Mouse (Mus musculus): ENCODE results near the gene Cacna1s.

The Cacna1s gene

GRCm38 (mm10) chr1:136116183-136116582, 63.6 kb downstream of the Cacna1s start:
- no peak for DNase-seq (ENCODE audit: extremely low read depth, low read depth, low spot score)

DNA sequence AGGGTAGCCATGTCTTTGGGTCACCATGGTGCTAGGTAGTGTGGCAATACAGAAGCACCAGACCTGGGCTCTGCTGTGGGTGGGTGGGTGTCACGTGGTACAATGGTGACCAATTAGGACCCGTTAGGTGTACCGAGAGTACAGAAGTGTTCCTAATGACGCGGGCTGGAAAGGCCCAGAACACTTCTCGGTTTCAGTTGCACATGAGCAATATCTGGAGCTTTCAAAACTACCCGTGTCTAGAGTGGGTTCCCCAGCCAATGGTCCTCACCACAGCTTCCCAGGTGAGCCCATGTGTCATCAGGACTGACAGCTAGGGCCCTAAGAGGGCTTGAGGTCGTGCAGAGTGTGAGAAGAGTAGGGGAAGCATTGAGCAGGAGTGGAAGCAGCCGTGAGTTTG, 64.5 kb downstream of the Cacna1s start:
- DNase-seq (ENCODE audit: extremely low read depth, low read depth, low spot score), result no peak

- DNase-seq (ENCODE audit: extremely low read depth, low read depth, low spot score), result no peak
Observed at GRCm38 (mm10) chr1:136118875-136119274, 66.3 kb downstream of the Cacna1s start.

DNA sequence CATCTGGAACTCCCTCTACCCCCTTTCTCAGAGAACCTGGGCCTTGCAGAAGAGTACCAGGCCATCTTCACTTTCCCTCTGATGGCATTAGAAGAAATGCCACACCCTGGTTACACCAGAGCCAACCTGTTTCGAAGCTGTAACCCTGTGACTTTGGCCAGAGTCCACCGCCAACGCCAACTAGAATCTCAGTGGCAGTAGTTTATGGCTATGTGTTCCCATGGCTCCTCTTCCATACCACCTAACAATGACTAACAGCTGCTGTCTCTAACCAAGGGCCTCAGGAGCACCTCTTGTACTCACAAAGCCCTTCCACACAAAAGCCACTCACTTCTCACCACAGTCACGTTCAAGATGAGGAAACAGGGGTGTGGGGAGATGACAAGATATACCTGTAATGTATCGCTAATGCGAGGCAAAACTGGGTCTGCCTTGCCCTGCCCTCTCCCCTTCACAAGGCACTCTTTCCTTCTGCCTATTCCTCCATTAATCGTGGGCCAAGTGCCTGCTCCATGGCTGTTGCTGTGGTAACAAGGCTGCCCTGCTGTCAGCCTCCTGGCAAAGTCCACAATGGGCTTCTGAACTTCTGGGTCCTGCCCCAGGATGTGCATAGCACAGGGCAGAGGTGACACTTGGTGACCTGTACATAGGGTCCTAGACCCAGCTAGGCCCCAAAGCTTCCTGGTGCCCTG, 67.2 kb downstream of the Cacna1s start:
- DNase-seq (ENCODE audit: extremely low read depth, low read depth, low spot score), result no peak

DNA sequence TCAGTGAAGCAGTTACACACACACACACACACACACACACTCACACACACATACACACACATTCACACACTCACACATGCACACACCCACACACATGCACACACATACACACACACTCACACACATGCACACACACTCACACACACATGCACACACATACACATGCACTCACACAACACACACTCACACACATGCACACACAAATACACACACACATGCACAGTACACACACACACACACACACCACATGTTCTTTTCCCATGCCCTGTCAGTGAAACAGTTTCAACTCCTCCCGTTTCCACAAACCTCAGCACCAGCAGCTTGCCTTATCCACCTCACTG, 67.7 kb downstream of the Cacna1s start:
- DNase-seq (ENCODE audit: extremely low read depth, low read depth, low spot score), result no peak

- no peak for DNase-seq (ENCODE audit: extremely low read depth, low read depth, low spot score)
Observed at GRCm38 (mm10) chr1:136120785-136121184, 68.2 kb downstream of the Cacna1s start.

DNA sequence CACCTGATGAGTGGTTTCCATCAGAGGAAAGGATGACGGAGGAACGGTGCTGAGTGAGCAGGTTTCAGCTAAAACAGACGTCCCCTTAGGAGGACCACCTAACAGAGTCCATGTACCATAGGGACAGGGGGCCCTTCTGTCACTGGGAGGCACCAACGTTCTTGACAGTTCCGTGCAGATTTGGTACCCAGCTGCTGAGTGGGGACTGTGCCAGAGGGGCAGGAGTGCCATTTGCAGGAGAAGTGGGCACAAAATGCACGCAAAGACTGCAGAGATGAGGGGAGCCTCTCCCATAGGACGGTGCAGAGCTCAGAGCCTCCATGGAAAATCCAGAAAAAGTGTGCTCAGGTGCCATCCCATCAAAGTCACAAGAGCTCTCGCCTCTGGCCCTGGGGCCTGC, 69.5 kb downstream of the Cacna1s start:
- no peak for DNase-seq (ENCODE audit: extremely low read depth, low read depth, low spot score)

DNA sequence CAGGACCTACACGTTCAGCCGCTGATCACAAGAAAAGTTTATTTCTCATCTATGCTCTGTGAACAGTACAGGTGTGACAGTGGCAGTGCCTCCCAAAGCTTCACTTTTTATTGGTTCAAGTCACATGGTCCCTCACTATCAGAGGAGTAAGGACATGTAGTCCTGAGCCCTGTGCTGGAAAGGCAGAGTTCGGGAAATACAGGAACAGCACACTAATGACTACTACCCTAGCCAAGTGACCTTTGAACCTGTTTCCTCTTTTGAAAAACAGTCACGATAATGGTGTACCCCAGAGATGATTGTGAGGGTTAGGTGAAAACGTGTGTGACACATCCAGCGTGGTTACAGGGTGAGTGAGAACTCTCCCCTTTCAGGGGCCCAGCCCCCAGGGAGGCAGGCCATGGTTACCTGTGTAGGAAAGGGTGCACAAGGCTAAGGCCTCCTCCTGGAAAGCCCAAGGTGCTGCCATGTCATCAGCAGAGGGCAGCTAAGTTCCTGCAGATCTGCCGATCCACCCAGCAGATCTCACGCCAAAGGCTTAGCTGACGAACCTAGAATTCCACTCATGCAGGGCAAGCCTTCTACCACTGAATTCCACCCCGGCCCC, 73.7 kb downstream of the Cacna1s start:
- DNase-seq (ENCODE audit: extremely low read depth, low read depth, low spot score), result no peak

- DNase-seq (ENCODE audit: extremely low read depth, low read depth, low spot score), result no peak
Observed at GRCm38 (mm10) chr1:136126895-136127294, 74.3 kb downstream of the Cacna1s start.

DNA sequence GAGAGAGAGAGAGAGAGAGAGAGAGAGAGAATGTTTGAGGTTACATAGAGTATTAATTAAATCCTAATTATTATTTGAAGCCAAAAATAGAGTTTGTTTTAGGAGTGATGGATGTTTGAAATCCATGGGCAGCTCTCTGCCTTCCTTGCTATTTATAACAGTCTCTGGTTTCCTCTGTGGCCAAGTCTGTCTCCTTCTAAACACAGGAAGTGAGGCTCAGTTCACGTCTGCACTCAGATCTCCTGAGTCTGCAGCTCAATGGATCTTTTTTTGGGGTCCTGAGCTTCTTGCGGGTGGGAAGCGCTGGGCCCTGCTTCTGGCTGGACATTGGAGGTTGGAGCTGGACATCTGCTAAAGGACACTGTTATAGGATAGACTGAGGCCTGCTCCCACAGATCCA, 75.3 kb downstream of the Cacna1s start:
- DNase-seq (ENCODE audit: extremely low read depth, low read depth, low spot score), result no peak

DNA sequence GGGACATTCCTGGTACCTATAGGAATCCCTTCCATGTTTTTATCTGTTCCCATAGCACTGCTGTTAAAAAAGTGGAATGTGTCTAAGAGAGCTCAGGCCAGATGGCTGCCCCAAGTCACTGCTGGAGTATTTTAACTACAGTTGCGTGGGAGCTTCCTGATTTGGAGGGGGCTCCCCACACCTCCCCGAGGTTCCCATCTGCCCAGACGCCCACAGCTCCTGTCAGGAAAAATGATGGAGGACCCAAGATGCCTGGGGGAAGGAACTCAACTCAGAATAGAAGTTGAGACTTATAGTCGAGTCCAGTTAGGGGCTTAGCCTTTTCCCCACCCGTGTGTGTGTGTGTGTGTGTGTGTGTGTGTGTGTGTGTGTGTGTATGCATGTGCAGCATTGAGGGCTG, 75.9 kb downstream of the Cacna1s start:
- DNase-seq (ENCODE audit: extremely low read depth, low read depth, low spot score), result no peak

DNA sequence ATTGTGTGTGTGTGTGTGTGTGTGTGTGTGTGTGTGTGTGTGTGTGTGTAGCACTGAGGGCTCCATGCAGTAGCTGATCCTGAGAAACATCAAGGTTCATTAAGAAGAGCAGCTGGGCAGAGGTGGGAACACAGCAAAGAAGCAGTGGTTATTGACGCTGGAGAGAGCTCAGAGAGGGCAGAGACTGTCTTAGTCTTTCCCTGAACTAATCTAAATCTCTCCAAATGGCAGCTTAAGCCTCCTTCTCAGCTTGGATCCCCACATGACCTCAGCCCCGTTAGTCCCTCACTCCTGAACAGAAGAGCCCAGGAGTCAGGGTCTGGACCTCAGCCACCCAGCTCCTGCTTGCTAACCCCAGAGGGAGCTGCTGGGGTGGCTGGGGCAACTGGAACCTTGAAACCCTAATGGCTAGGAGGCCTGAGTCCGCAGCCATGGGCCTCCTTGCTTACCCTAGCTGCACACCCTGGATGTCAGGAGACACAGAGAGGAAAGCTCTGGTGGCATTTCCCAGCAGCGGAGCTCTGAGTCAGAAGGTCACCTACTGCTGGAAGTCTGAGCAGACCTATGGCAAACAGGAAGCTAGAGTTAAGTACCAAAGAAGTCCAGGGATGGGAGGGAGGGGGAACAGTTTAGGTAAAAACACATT, 76.5 kb downstream of the Cacna1s start:
- no peak for DNase-seq (ENCODE audit: extremely low read depth, low read depth, low spot score)

GRCm38 (mm10) chr1:136130107-136130506, 77.6 kb downstream of the Cacna1s start:
- DNase-seq (ENCODE audit: extremely low read depth, low read depth, low spot score), result no peak

- no peak for DNase-seq (ENCODE audit: extremely low read depth, low read depth, low spot score)
Observed at GRCm38 (mm10) chr1:136130951-136131558, 78.5 kb downstream of the Cacna1s start, which contains the start of gene Kif21b. Kif21b (plus strand) TSS chr1:136131389.

- DNase-seq (ENCODE audit: extremely low read depth, low read depth, low spot score), result no peak
Observed at GRCm38 (mm10) chr1:136131603-136132291, 79.2 kb downstream of the Cacna1s start.

DNA sequence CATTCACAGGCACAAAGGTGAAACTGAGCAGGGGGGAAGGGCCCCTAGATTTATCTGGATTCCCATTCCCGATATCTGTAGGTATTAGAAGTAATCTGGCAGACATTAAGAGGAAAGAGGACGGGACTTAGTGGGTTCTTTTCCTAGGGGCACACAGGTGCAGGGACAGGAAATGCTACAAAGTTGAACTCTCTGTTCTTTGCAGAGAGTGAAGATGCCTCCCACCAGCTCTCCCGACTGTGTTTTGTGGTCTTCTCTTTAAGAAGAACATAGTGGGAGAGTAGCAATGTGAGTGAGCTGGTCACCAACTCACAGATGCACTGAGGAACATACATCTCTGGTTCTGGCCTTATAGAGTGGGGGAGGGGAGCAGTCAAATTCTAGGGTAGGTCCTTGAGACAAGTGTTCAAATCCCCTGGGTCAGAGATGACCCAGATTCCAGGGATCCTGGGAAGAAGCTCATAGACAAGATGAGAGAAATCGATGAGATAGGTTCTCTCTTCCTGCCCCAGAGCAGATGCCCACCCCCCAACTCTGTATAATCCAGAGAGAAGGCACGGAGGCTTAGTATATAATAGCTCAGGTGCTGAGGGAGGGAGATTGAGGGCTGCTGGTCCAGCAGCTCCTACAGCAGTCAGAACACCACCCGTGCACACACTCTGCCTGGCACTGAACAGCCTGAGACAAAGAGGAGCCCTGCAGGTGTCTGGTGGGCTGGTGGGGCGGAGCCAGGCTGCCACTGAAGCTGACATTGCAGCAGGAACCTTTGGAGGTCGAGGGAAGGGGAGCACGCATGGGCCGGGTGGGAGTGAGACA, 80.0 kb downstream of the Cacna1s start:
- DNase-seq (ENCODE audit: extremely low read depth, low read depth, low spot score), result no peak

DNA sequence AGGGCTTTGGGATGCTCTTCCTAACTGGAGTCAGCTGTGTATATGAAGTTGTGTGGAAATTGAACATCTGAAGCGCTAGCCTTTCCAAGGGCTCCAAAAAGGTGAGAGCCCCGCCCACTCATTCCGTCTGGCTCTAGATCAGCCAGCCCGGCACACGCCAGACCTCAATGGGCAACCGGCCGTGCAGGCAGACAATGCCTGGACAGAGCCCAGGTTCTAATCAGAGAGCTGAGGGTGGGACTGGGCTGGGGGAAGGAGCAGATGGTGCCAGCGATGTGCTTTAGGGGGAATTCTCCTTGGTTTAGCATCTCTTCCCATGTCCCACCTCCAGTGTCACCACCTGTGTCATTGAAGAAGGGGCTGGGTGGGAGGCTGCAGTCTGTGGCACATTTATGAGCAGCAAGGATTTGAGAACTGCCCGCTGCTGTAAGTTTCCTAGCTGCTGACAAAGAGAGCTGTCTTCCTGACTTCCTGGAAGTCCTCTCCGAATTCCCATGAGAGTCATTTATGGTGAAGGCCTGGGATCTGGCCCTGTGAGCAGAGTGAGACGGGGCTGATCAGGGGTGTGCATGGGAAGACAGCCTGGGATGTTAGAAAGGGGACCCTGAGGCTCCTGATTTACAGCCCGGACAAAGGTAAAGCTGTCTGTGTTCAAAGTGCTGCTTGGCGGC, 81.2 kb downstream of the Cacna1s start:
- no peak for DNase-seq (ENCODE audit: extremely low read depth, low read depth, low spot score)

DNA sequence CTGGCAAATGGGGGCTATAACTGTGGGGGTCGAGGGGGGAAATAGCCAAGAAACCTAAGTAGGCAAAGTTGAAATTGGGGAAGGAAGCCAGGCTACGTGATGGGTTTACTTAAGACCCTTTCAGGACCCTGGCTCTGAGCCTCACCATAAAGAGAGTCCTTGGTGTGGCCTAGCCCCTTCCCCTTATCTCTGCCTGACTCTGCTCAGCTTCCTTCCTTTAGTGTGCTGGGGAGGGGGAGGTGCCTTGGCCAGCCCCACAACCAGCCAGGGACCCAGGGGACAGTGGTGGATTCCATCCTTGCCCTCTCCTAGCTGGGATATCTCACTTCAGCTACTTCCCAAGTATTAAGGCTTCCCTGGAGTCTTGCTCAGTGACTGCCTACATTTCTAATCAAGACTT, 82.0 kb downstream of the Cacna1s start:
- no peak for DNase-seq (ENCODE audit: extremely low read depth, low read depth, low spot score)

- DNase-seq (ENCODE audit: extremely low read depth, low read depth, low spot score), result no peak
Observed at GRCm38 (mm10) chr1:136135046-136135445, 82.5 kb downstream of the Cacna1s start.

Measured in fat pad, adult 2 months (tissue).